Mouse (Mus musculus) lung, adult 2 months (tissue): Measurements from ENCODE around the gene Mgat5.

Source experiments
- CTCF ChIP-seq: fragments of 200-500 bp; IDR thresholded peaks from 2 replicates; pipeline ENCODE4 v1.5.1; 2011; ENCODE audit warnings: mild to moderate bottlenecking, low read length, control low read depth; ENCODE audit not compliant: insufficient read depth
- POLR2A ChIP-seq: fragments of 200-500 bp; IDR thresholded peaks from 2 replicates; pipeline ENCODE4 v1.6.1; 2011; ENCODE audit warnings: low read depth, mild to moderate bottlenecking, control low read depth, low read length, borderline replicate concordance; ENCODE audit errors: extremely low read depth

DNA sequence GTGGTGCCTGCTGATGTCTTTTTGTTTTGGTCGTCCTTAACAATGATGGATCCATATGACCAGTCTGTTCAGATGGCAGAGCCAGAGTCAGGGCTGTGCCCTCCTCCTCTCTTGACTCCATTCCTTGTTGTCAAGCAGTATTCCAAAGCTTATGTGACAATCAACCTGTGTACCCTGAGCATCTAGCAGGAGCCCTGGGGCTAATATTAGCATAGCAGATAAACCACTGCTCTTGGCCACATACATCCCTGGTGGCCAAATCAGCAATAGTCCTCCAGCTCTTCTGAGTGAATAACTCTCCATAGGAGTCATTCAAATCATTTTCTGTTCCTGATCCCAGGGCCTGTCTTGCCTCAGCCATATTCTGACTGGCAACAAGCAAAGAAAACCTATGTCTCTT, 211.1 kb downstream of the Mgat5 start:
- TF ChIP-seq CTCF (no peak), POLR2A (no peak)
